Mouse (Mus musculus) frontal cortex, postnatal 36 days (tissue): ENCODE measurements around the gene Gfi1.

ENCODE experiments used
- DNase-seq, 2 experiments: peaks; one replicate each; pipeline ENCODE4 v3.0.0; 2022; ENCODE audit warnings: low spot score in 2 of 2

The Gfi1 gene

DNA sequence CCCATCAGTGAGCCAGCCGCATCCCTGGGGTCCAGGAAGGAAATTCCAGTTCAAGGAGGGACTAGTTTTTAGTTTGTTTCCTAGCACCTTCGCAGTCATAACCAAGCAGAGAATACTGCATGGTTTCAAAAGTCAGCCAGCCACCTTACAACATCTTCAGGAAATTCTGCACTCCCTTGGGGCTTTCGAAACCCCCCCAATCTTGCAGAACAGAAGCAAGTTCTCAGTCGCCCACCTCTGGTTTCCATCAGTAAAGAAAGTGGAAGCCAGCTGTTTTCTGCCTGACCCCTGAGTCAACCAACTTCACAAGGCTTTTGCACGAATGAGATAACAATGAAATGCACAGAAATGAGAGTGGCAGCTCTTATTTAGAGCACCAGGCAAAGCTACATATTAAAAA is 47.4 kb downstream of the Gfi1 start:
- DNase-seq = no peak
